Mouse (Mus musculus): Measurements from ENCODE around the gene Ift80. TPM values are rescaled to one million over a fixed set of nuclear protein-coding genes. Genes with fewer than 3 reads are reported as not detected.
A peak's percentile ranks its signal among the peaks of the same experiment; 100 is the strongest.
"Not testable (repeated sequence)": the region's sequence is repeated elsewhere in the genome, so short reads cannot be mapped to it uniquely, and the experiment has no call there.

Ift80 gene
- polyA plus RNA-seq, 1 experiment from 2014 or later, result 10.4 TPM

- DNase-seq (ENCODE audit: low spot score), result no peak
Observed at GRCm38 (mm10) chr3:68966527-68967285, 37.7 kb downstream of the Ift80 start.

GRCm38 (mm10) chr3:68964682-68965081 is 39.7 kb downstream of the Ift80 start:
- Histone ChIP-seq H3K9me3 (replicated peaks; ENCODE audit: low read length) (no peaks in the 10 kb centered on the region), H3K27ac (no peak overlapping the region), H3K9ac (ENCODE audit: low read depth, low read length) (no peak overlapping the region), H3K36me3 (ENCODE audit: insufficient read depth, low read length) (peaks cover 21% of the 10 kb centered on the region), H3K4me1 (replicated peaks; ENCODE audit: insufficient read depth, low read length) (no peaks in the 10 kb centered on the region), H3K4me2 (ENCODE audit: low read length) (no peak overlapping the region), H3K4me3 (replicated peaks; ENCODE audit: low read depth, low read length) (no peak overlapping the region), H3K27me3 (ENCODE audit: insufficient read depth, low read length) (no peaks in the 10 kb centered on the region)
- ATAC-seq (replicated peaks; ENCODE audit: low FRiP score, low read depth) (no peak), DNase-seq (ENCODE audit: low spot score) (no peak)
- peak; percentile 52 for TF ChIP-seq CTCF (IDR thresholded peaks at IDR 0.05; ENCODE audit: low read depth)

More at GRCm38 (mm10) chr3:68966527-68967285, 37.7 kb downstream of the Ift80 start:
- Histone ChIP-seq H3K4me2 (ENCODE audit: low read length) (no peak overlapping the region), H3K9me3 (replicated peaks; ENCODE audit: low read length) (no peaks in the 10 kb centered on the region), H3K27me3 (ENCODE audit: insufficient read depth, low read length) (no peaks in the 10 kb centered on the region), H3K4me3 (replicated peaks; ENCODE audit: low read depth, low read length) (no peak overlapping the region), H3K36me3 (ENCODE audit: insufficient read depth, low read length) (peaks cover 15% of the 10 kb centered on the region; the same call in 1 of the 2 replicates), H3K9ac (ENCODE audit: low read depth, low read length) (no peak overlapping the region), H3K4me1 (replicated peaks; ENCODE audit: insufficient read depth, low read length) (no peaks in the 10 kb centered on the region), H3K27ac (no peak overlapping the region)
- WGBS, result 91% methylated on average over 6 of the region's 6 CpGs
- no peak for TF ChIP-seq CTCF (IDR thresholded peaks at IDR 0.05; ENCODE audit: low read depth)
- ATAC-seq (replicated peaks; ENCODE audit: low FRiP score, low read depth), result no peak

- no peak overlapping the region for H3K4me3 ChIP-seq (replicated peaks; ENCODE audit: low read depth, low read length)
- peaks cover 6% of the 10 kb centered on the region for H3K36me3 ChIP-seq (ENCODE audit: insufficient read depth, low read length)
- H3K27me3 ChIP-seq (ENCODE audit: insufficient read depth, low read length), result no peaks in the 10 kb centered on the region
- no peak overlapping the region for H3K27ac ChIP-seq
- no peak overlapping the region for H3K4me2 ChIP-seq (ENCODE audit: low read length)
- H3K9me3 ChIP-seq (replicated peaks; ENCODE audit: low read length), result no peaks in the 10 kb centered on the region
- WGBS, result 89% methylated on average over 3 of the region's 3 CpGs
- no peak for TF ChIP-seq CTCF (IDR thresholded peaks at IDR 0.05; ENCODE audit: low read depth)
- no peak overlapping the region for H3K9ac ChIP-seq (ENCODE audit: low read depth, low read length)
- H3K4me1 ChIP-seq (replicated peaks; ENCODE audit: insufficient read depth, low read length), result no peaks in the 10 kb centered on the region
- no peak for ATAC-seq (replicated peaks; ENCODE audit: low FRiP score, low read depth)
- DNase-seq (ENCODE audit: low spot score), result no peak
Observed at GRCm38 (mm10) chr3:68957413-68957812, 47.0 kb downstream of the Ift80 start.

- Histone ChIP-seq H3K27me3 (ENCODE audit: insufficient read depth, low read length) (no peaks in the 10 kb centered on the region), H3K9me3 (replicated peaks; ENCODE audit: low read length) (no peaks in the 10 kb centered on the region), H3K4me1 (replicated peaks; ENCODE audit: insufficient read depth, low read length) (no peaks in the 10 kb centered on the region), H3K4me2 (ENCODE audit: low read length) (no peak overlapping the region), H3K9ac (ENCODE audit: low read depth, low read length) (no peak overlapping the region), H3K27ac (no peak overlapping the region), H3K36me3 (ENCODE audit: insufficient read depth, low read length) (peaks cover 5% of the 10 kb centered on the region), H3K4me3 (replicated peaks; ENCODE audit: low read depth, low read length) (no peak overlapping the region)
- no peak for ATAC-seq (replicated peaks; ENCODE audit: low FRiP score, low read depth)
- DNase-seq (ENCODE audit: low spot score), result no peak
- WGBS, result 68% methylated on average over 4 of the region's 4 CpGs
- TF ChIP-seq CTCF (IDR thresholded peaks at IDR 0.05; ENCODE audit: low read depth), result no peak
Observed at GRCm38 (mm10) chr3:68956454-68956853, 47.9 kb downstream of the Ift80 start.

DNA sequence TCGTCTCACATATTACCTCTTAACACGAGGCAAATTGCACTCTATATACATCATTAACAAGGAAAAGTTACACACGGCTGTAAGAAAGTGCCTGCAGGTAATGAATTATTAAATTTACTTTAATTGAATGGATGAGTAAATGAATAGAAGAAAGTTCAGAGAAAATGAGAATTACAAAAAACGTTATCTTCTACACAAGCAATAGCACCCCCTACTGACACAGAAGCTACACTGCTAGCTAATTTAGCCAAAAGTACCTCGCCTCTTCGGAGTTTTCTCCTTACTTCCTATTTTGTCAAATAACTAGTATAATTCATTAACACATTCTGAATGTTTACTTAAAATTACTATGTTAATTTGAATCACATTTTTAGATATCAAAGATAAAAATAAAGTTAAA is 49.9 kb downstream of the Ift80 start:
- no peak overlapping the region for H3K4me2 ChIP-seq (ENCODE audit: low read length)
- no peaks in the 10 kb centered on the region for H3K36me3 ChIP-seq (ENCODE audit: insufficient read depth, low read length)
- DNase-seq (ENCODE audit: low spot score) (peak; percentile 83), ATAC-seq (replicated peaks; ENCODE audit: low FRiP score, low read depth) (no peak)
- H3K27ac ChIP-seq, result no peak overlapping the region
- H3K9me3 ChIP-seq (replicated peaks; ENCODE audit: low read length), result no peaks in the 10 kb centered on the region
- no peaks in the 10 kb centered on the region for H3K4me1 ChIP-seq (replicated peaks; ENCODE audit: insufficient read depth, low read length)
- WGBS, result 46% methylated on average over 6 of the region's 6 CpGs
- peak; percentile 82 for TF ChIP-seq CTCF (IDR thresholded peaks at IDR 0.05; ENCODE audit: low read depth)
- no peak overlapping the region for H3K4me3 ChIP-seq (replicated peaks; ENCODE audit: low read depth, low read length)
- no peak overlapping the region for H3K9ac ChIP-seq (ENCODE audit: low read depth, low read length)
- no peaks in the 10 kb centered on the region for H3K27me3 ChIP-seq (ENCODE audit: insufficient read depth, low read length)

DNA sequence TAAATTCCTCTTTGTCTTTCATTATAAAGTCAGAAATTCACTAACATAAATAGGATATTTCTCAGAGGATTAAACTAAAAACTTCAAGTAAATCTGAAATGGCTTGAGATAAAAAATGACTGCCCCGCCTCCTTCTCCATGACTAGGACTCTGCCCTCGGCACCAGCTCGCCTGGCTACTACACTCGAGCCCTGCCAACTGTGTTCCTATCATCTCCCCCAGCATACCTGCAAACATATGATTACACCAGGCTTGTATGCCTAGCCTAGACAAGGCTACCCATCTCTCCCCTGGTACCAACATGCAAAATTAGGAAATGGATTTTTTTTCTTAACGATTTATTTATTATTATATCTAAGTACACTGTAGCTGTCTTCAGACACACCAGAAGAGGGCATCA is 51.7 kb downstream of the Ift80 start:
- Histone ChIP-seq H3K27ac (no peak overlapping the region), H3K36me3 (ENCODE audit: insufficient read depth, low read length) (no peaks in the 10 kb centered on the region), H3K27me3 (ENCODE audit: insufficient read depth, low read length) (no peaks in the 10 kb centered on the region), H3K9me3 (replicated peaks; ENCODE audit: low read length) (no peaks in the 10 kb centered on the region), H3K4me3 (replicated peaks; ENCODE audit: low read depth, low read length) (no peak overlapping the region), H3K4me2 (ENCODE audit: low read length) (no peak overlapping the region), H3K4me1 (replicated peaks; ENCODE audit: insufficient read depth, low read length) (no peaks in the 10 kb centered on the region), H3K9ac (ENCODE audit: low read depth, low read length) (no peak overlapping the region)
- ATAC-seq (replicated peaks; ENCODE audit: low FRiP score, low read depth), result no peak
- no peak for TF ChIP-seq CTCF (IDR thresholded peaks at IDR 0.05; ENCODE audit: low read depth)
- WGBS, result 90% methylated on average over 5 of the region's 5 CpGs
- DNase-seq (ENCODE audit: low spot score), result no peak

GRCm38 (mm10) chr3:68951971-68952370 is 52.4 kb downstream of the Ift80 start:
- not testable (repeated sequence) for H3K36me3 ChIP-seq (ENCODE audit: insufficient read depth, low read length); H3K27me3 ChIP-seq (ENCODE audit: insufficient read depth, low read length); ATAC-seq (replicated peaks; ENCODE audit: low FRiP score, low read depth); H3K27ac ChIP-seq; H3K9me3 ChIP-seq (replicated peaks; ENCODE audit: low read length); H3K9ac ChIP-seq (ENCODE audit: low read depth, low read length); H3K4me2 ChIP-seq (ENCODE audit: low read length); H3K4me3 ChIP-seq (replicated peaks; ENCODE audit: low read depth, low read length); DNase-seq (ENCODE audit: low spot score); H3K4me1 ChIP-seq (replicated peaks; ENCODE audit: insufficient read depth, low read length)
- WGBS, result 93% methylated on average over 11 of the region's 11 CpGs
